Mouse (Mus musculus): ENCODE data around the gene Nfasc.

Nfasc gene

GRCm38 (mm10) chr1:132741175-132741997 lies at the start of gene Nfasc:
Nfasc (minus strand) TSS chr1:132741797.
- in situ Hi-C loops (cut with MseI, MboI) = no loop called here

GRCm38 (mm10) chr1:132791049-132791448 lies 49.5 kb upstream of the Nfasc start:
- in situ Hi-C loops (cut with MseI, MboI) = no loop called here

- in situ Hi-C loops (cut with MseI, MboI) = no loop called here
These were observed 45.3 kb upstream of the Nfasc start for GRCm38 (mm10) chr1:132786866-132787265.

- in situ Hi-C loops (cut with MseI, MboI) = no loop called here
These were observed 40.2 kb upstream of the Nfasc start for GRCm38 (mm10) chr1:132781607-132782445.

- in situ Hi-C loops (cut with MseI, MboI) = no loop called here
These were observed 39.4 kb upstream of the Nfasc start for GRCm38 (mm10) chr1:132780961-132781360.

GRCm38 (mm10) chr1:132780254-132780653 lies 38.7 kb upstream of the Nfasc start:
- in situ Hi-C loops (cut with MseI, MboI) = no loop called here

GRCm38 (mm10) chr1:132774959-132775358 lies 33.4 kb upstream of the Nfasc start:
- in situ Hi-C loops (cut with MseI, MboI) = no loop called here

GRCm38 (mm10) chr1:132771377-132771776 lies 29.8 kb upstream of the Nfasc start:
- in situ Hi-C loops (cut with MseI, MboI) = no loop called here

GRCm38 (mm10) chr1:132769559-132769958 lies 28.0 kb upstream of the Nfasc start:
- in situ Hi-C loops (cut with MseI, MboI) = no loop called here

GRCm38 (mm10) chr1:132767422-132767821 lies 25.8 kb upstream of the Nfasc start:
- in situ Hi-C loops (cut with MseI, MboI) = no loop called here

GRCm38 (mm10) chr1:132765887-132766651 lies 24.5 kb upstream of the Nfasc start:
- in situ Hi-C loops (cut with MseI, MboI) = no loop called here

- in situ Hi-C loops (cut with MseI, MboI) = no loop called here
These were observed 23.6 kb upstream of the Nfasc start for GRCm38 (mm10) chr1:132765222-132765621.

- in situ Hi-C loops (cut with MseI, MboI) = no loop called here
These were observed 17.8 kb upstream of the Nfasc start for GRCm38 (mm10) chr1:132759390-132759789.

GRCm38 (mm10) chr1:132758656-132759370 lies 17.2 kb upstream of the Nfasc start:
- in situ Hi-C loops (cut with MseI, MboI) = no loop called here

GRCm38 (mm10) chr1:132755211-132755610 lies 13.6 kb upstream of the Nfasc start:
- in situ Hi-C loops (cut with MseI, MboI) = no loop called here

GRCm38 (mm10) chr1:132749217-132749884 lies 7.8 kb upstream of the Nfasc start:
- in situ Hi-C loops (cut with MseI, MboI) = no loop called here

GRCm38 (mm10) chr1:132746302-132746701 lies 4.7 kb upstream of the Nfasc start:
- in situ Hi-C loops (cut with MseI, MboI) = no loop called here

- in situ Hi-C loops (cut with MseI, MboI) = no loop called here
These were observed 4.0 kb upstream of the Nfasc start for GRCm38 (mm10) chr1:132745636-132746035.

- in situ Hi-C loops (cut with MseI, MboI) = no loop called here
These were observed 2.5 kb downstream of the Nfasc start for GRCm38 (mm10) chr1:132739077-132739521.

- in situ Hi-C loops (cut with MseI, MboI) = no loop called here
These were observed 5.4 kb downstream of the Nfasc start for GRCm38 (mm10) chr1:132736171-132736570.

Measured in mouse trophoblast stem cell (cell line).